Mouse (Mus musculus) right cerebral cortex, postnatal 36 days (tissue): Measurements from ENCODE around the gene Lepr.

Experiments used
- DNase-seq, 2 experiments: peaks; one replicate each; pipeline ENCODE4 v3.0.0; 2022; ENCODE audit warnings: low spot score in 2 of 2, mixed read lengths in 1 of 2

Gene Lepr

GRCm38 (mm10) chr4:101717367-101718121 lies at the start of gene Lepr:
TSS of gene Lepr (plus strand) at chr4:101717404.
- no peak for DNase-seq

GRCm38 (mm10) chr4:101669161-101669560 lies 48.0 kb upstream of the Lepr start:
- DNase-seq, result no peak

GRCm38 (mm10) chr4:101669811-101670210 lies 47.4 kb upstream of the Lepr start:
- no peak for DNase-seq

GRCm38 (mm10) chr4:101674790-101675189 lies 42.4 kb upstream of the Lepr start:
- no peak for DNase-seq

- no peak for DNase-seq
Measured at GRCm38 (mm10) chr4:101675726-101676125, 41.5 kb upstream of the Lepr start.

- DNase-seq, result no peak
Measured at GRCm38 (mm10) chr4:101682620-101683019, 34.6 kb upstream of the Lepr start.

GRCm38 (mm10) chr4:101683086-101683485 lies 34.1 kb upstream of the Lepr start:
- no peak for DNase-seq

- DNase-seq, result no peak
Measured at GRCm38 (mm10) chr4:101684821-101685220, 32.4 kb upstream of the Lepr start.

- DNase-seq, result no peak
Measured at GRCm38 (mm10) chr4:101686227-101686810, 30.9 kb upstream of the Lepr start.

- DNase-seq, result no peak
Measured at GRCm38 (mm10) chr4:101689241-101689640, 28.0 kb upstream of the Lepr start.

- no peak for DNase-seq
Measured at GRCm38 (mm10) chr4:101689645-101690044, 27.6 kb upstream of the Lepr start.

- DNase-seq, result peak; percentile 26 to 48
Measured at GRCm38 (mm10) chr4:101692892-101693291, 24.3 kb upstream of the Lepr start.

GRCm38 (mm10) chr4:101694529-101694928 lies 22.7 kb upstream of the Lepr start:
- no peak for DNase-seq

GRCm38 (mm10) chr4:101697236-101697635 lies 20.0 kb upstream of the Lepr start:
- no peak for DNase-seq

- DNase-seq, result no peak
Measured at GRCm38 (mm10) chr4:101699423-101699822, 17.8 kb upstream of the Lepr start.

GRCm38 (mm10) chr4:101700892-101701640 lies 16.1 kb upstream of the Lepr start:
- no peak for DNase-seq

- no peak for DNase-seq
Measured at GRCm38 (mm10) chr4:101705325-101705724, 11.9 kb upstream of the Lepr start.

- no peak for DNase-seq
Measured at GRCm38 (mm10) chr4:101707234-101707633, 10.0 kb upstream of the Lepr start.

GRCm38 (mm10) chr4:101707953-101708352 lies 9.3 kb upstream of the Lepr start:
- DNase-seq, result no peak

GRCm38 (mm10) chr4:101710361-101710760 lies 6.8 kb upstream of the Lepr start:
- no peak for DNase-seq

GRCm38 (mm10) chr4:101711100-101711499 lies 6.1 kb upstream of the Lepr start:
- no peak for DNase-seq

GRCm38 (mm10) chr4:101712563-101712962 lies 4.6 kb upstream of the Lepr start:
- no peak for DNase-seq

GRCm38 (mm10) chr4:101715302-101715701 lies 1.9 kb upstream of the Lepr start:
- DNase-seq, result no peak
